21 mouse cellular contexts compared by ENCODE assay signal in the genomic region with DNA sequence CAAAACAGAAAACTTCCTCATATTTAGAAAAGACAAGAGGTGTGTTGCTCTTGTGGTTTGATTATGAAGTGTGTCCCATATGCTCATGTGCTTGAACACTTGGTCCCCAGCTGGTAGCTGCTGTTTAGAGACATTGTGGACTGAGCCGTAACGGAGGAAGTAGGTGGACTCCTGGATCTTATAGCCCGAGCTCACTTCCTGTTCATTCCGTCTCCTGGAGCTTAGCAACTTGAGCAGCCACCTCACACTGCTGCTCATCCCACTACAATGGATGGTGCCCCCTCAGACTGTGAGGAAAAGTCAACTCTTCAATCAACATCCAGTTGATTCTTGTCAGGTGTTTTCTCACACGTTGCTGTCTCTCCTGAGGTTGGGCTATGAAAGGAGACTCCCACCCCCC. TPM values are rescaled to one million over a fixed set of nuclear protein-coding genes. Genes with fewer than 3 reads are reported as not detected.
DNase-seq lines count a peak whose midpoint lies in the region; ATAC-seq lines count a peak whose summit lies in the region.
"Had no signal": no experiment of that assay in that cellular context is flagged by ENCODE, and none has a peak within 500 bp of the region (broad histone marks: within the 10 kb centered on the region; RNA-seq: fewer than 3 reads in every experiment).

No protein-coding gene starts in this region.

- no peaks in the 10 kb centered on the region for H3K9me3 ChIP-seq in hindbrain, embryonic 14.5 days (ENCODE audit: control insufficient read depth, low read length)
- no peaks in the 10 kb centered on the region for H3K9me3 ChIP-seq in hindbrain, embryonic 11.5 days (ENCODE audit: control insufficient read depth, low read length)
- H3K9me3 ChIP-seq: embryonic facial prominence, embryonic 10.5 days; forebrain, embryonic 13.5 days; G1E; heart, embryonic 10.5 days; hindbrain, embryonic 15.5 days had no signal

- peak overlapping the region; percentile 27; the same call in 1 of the 2 replicates for H3K27ac ChIP-seq in hindbrain, embryonic 14.5 days
- H3K27ac ChIP-seq in hindbrain, embryonic 11.5 days (ENCODE audit: low read depth, low read length) = no peak overlapping the region
- H3K27ac ChIP-seq: embryonic facial prominence, embryonic 10.5 days; forebrain, embryonic 13.5 days; gastrocnemius, adult 2 months; heart, embryonic 10.5 days; hindbrain, embryonic 15.5 days had no signal

- no peak overlapping the region for H3K9ac ChIP-seq in hindbrain, embryonic 14.5 days
- H3K9ac ChIP-seq in hindbrain, embryonic 11.5 days (ENCODE audit: low read depth, low read length) = no peak overlapping the region
- H3K9ac ChIP-seq: forebrain, embryonic 13.5 days; forebrain, postnatal 0 days; hindbrain, embryonic 15.5 days had no signal

- H3K4me3 ChIP-seq in hindbrain, embryonic 14.5 days (replicated peaks; ENCODE audit: low read length) = no peak overlapping the region
- H3K4me3 ChIP-seq in hindbrain, embryonic 11.5 days (ENCODE audit: low read depth, low read length) = no peak overlapping the region
- H3K4me3 ChIP-seq: embryonic facial prominence, embryonic 10.5 days; forebrain, embryonic 13.5 days; gastrocnemius, adult 2 months; heart, embryonic 10.5 days; hindbrain, embryonic 15.5 days had no signal

- ATAC-seq in hindbrain, embryonic 14.5 days (ENCODE audit: low FRiP score) = no peak
- ATAC-seq in hindbrain, embryonic 11.5 days (ENCODE audit: low FRiP score) = no peak
- ATAC-seq: forebrain, embryonic 13.5 days; forebrain, postnatal 0 days had no signal

- H3K36me3 ChIP-seq in hindbrain, embryonic 14.5 days (replicated peaks; ENCODE audit: control insufficient read depth, insufficient read depth) = no peaks in the 10 kb centered on the region
- no peaks in the 10 kb centered on the region for H3K36me3 ChIP-seq in hindbrain, embryonic 11.5 days (ENCODE audit: control insufficient read depth, insufficient read depth, low read length)
- H3K36me3 ChIP-seq in splenic B cell, adult 2 months (ENCODE audit: control insufficient read depth, insufficient read depth, low read length, poor library complexity, severe bottlenecking) = no peaks in the 10 kb centered on the region
- H3K36me3 ChIP-seq: embryonic facial prominence, embryonic 10.5 days; G1E; heart, embryonic 10.5 days; hindbrain, embryonic 15.5 days had no signal

- no peaks in the 10 kb centered on the region for H3K27me3 ChIP-seq in hindbrain, embryonic 14.5 days (ENCODE audit: control insufficient read depth, insufficient read depth, low read length)
- no peaks in the 10 kb centered on the region for H3K27me3 ChIP-seq in hindbrain, embryonic 11.5 days (ENCODE audit: control insufficient read depth, insufficient read depth, low read length)
- H3K27me3 ChIP-seq in splenic B cell, adult 2 months (ENCODE audit: control insufficient read depth, insufficient read depth, low read length, poor library complexity, severe bottlenecking) = no peaks in the 10 kb centered on the region
- H3K27me3 ChIP-seq: forebrain, embryonic 13.5 days; hindbrain, embryonic 15.5 days had no signal

- no peak overlapping the region for H3K4me2 ChIP-seq in hindbrain, embryonic 14.5 days (replicated peaks)
- no peak overlapping the region for H3K4me2 ChIP-seq in hindbrain, embryonic 11.5 days (replicated peaks; ENCODE audit: low read depth, low read length)
- H3K4me2 ChIP-seq: forebrain, embryonic 13.5 days; hindbrain, embryonic 15.5 days had no signal

- 73% methylated on average over 5 of the region's 5 CpGs for WGBS in hindbrain, embryonic 14.5 days
- 78% methylated on average over 5 of the region's 5 CpGs for WGBS in hindbrain, embryonic 11.5 days

- H3K4me1 ChIP-seq in hindbrain, embryonic 14.5 days (replicated peaks; ENCODE audit: control insufficient read depth, insufficient read depth, low read length) = peaks cover 11% of the 10 kb centered on the region
- no peaks in the 10 kb centered on the region for H3K4me1 ChIP-seq in hindbrain, embryonic 11.5 days (replicated peaks; ENCODE audit: control insufficient read depth, insufficient read depth, low read length)

- DNase-seq in hindbrain, embryonic 14.5 days (ENCODE audit: low spot score) = no peak
- DNase-seq in hindbrain, embryonic 11.5 days (ENCODE audit: low spot score) = no peak
- peak; percentile 52 for DNase-seq in CD4-positive, CD25-positive, alpha-beta regulatory T cell, adult 2 months (ENCODE audit: low read depth, low spot score)
- peak; percentile 46 for DNase-seq in induced T-regulatory cell, adult 2 months (ENCODE audit: low read depth)
- peak; percentile 4 for DNase-seq in splenic B cell, adult 2 months (ENCODE audit: low read depth, low spot score)
- no peak for DNase-seq in left cerebral cortex, postnatal 10 days (ENCODE audit: extremely low spot score in 1 of 2, low spot score in 2 of 2)
- no peak for DNase-seq in kidney, adult 11 months
- no peak for DNase-seq in cerebellum, adult 18-20 months
- DNase-seq: adrenal gland, postnatal 14 days; cerebellum, adult 2 months; cerebellum, postnatal 10 days; forebrain, postnatal 0 days; gastrocnemius, adult 2 months; gastrocnemius, postnatal 25 days; heart, adult 18-20 months; heart, postnatal 10 days had no signal

- intact Hi-C loops in left cerebral cortex, postnatal 10 days (cut with DNase I) = no loop called here

RNA-seq across cellular contexts. Expression of gene Cbr4, which starts 38.7 kb away (rescaled TPM):
- polyA plus RNA-seq in hindbrain, embryonic 14.5 days (2014; fragmentation: Nextera tagmentation; extraction: Ambion mirVana) = 16.0 and 22.4 TPM in 2 replicates
- polyA plus RNA-seq in hindbrain, embryonic 11.5 days (2014; fragmentation: Nextera tagmentation; extraction: Ambion mirVana) = 29.8 and 31.8 TPM in 2 replicates
- total RNA-seq in left cerebral cortex, postnatal 10 days (2021) = 10 to 100 TPM; 19.5 to 19.8 TPM

Comparison
In these comparisons a context has a peak if more than half of its experiments do, and no peak if none do; other contexts are left out.
1. DNase-seq: peak in CD4-positive, CD25-positive, alpha-beta regulatory T cell, adult 2 months (single experiment), induced T-regulatory cell, adult 2 months (single experiment) and splenic B cell, adult 2 months (single experiment); none in hindbrain, embryonic 14.5 days (single experiment), hindbrain, embryonic 11.5 days (single experiment), left cerebral cortex, postnatal 10 days (0 of 2), kidney, adult 11 months (single experiment) and cerebellum, adult 18-20 months (0 of 2).